Mouse (Mus musculus) MEL (cell line): Measurements from ENCODE around the gene Bnip2.

ENCODE experiments used
- BHLHE40 ChIP-seq: IDR thresholded peaks from 2 replicates; pipeline ENCODE4 v1.6.1; 2012; ENCODE audit warnings: low read depth, mild to moderate bottlenecking, inconsistent platforms, low read length, improper control_type of control experiment, borderline replicate concordance
- CTCF ChIP-seq, 3 experiments: IDR thresholded peaks in 2 of 3; conservative IDR thresholded peaks in 1 of 3; 2 replicates each; pipeline ENCODE4 v1.5.1; 2011 to 2012; ENCODE audit warnings: low read length in 3 of 3, low read depth in 2 of 3, mild to moderate bottlenecking in 2 of 3, improper control_type of control experiment in 1 of 3, inconsistent platforms in 1 of 3, mixed read lengths in 1 of 3, moderate library complexity in 1 of 3; ENCODE audit not compliant: control insufficient read depth in 1 of 3, insufficient read depth in 1 of 3, poor library complexity in 1 of 3, severe bottlenecking in 1 of 3
- EP300 ChIP-seq, 2 experiments: IDR thresholded peaks; 2 replicates each; pipeline ENCODE4 v1.6.1; 2011; ENCODE audit warnings: improper control_type of control experiment in 2 of 2, low read length in 2 of 2, low read depth in 1 of 2, mild to moderate bottlenecking in 1 of 2
- ETS1 ChIP-seq: IDR thresholded peaks from 2 replicates; pipeline ENCODE4 v1.6.1; 2012; ENCODE audit warnings: low read depth, mild to moderate bottlenecking, inconsistent platforms, low read length, improper control_type of control experiment, moderate library complexity
- MAX ChIP-seq: IDR thresholded peaks from 2 replicates; pipeline ENCODE4 v1.6.1; 2011; ENCODE audit warnings: low read length, improper control_type of control experiment

DNA sequence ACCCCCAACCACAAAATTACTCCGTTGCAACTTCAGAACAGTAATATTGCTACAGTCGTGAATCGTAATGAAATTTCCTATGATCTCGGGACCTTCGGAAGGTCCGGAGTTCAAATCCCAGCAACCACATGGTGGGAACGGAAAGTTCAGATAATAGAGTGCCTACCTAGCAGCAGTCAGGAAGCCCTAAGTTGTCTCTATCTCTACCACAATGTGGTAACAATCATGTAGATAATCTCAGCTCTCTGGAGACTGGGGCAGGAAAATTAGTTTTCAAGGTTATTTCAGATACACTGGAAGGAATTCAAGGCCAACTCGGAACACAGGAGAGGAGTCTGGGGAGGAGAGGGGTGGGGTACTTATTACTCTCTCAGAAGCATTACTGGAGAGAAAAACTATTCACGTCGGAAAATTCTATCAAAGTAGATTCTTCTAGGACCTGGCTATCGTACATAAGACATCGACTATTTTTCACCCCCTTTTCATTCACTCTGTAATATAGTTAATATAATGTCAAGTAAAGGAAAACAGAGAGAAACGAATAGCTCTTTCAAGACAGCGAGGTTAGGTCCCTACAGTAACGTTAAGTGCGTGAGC lies 462 bp upstream of the Bnip2 start:
- TF ChIP-seq EP300 (IDR thresholded peaks at IDR 0.05; ENCODE audit: low read depth in 1 of 2, low read length in 2 of 2) (peak in 1 of 2 experiments; percentile 29; a peak in 1 of 4 replicates), CTCF (IDR thresholded peaks at IDR 0.05 in 2 of 3, conservative IDR thresholded peaks at IDR 0.05 in 1 of 3; ENCODE audit: control insufficient read depth in 1 of 3, insufficient read depth in 1 of 3, low read depth in 2 of 3, low read length in 3 of 3, poor library complexity in 1 of 3, severe bottlenecking in 1 of 3) (no peak), ETS1 (0 out of 2 replicates have a peak, but pooled peaks have one; percentile 29), MAX (0 out of 2 replicates have a peak, but pooled peaks have one; percentile 51), BHLHE40 (no peak)
